ENCODE assay signal across 11 mouse cellular contexts in the genomic region with DNA sequence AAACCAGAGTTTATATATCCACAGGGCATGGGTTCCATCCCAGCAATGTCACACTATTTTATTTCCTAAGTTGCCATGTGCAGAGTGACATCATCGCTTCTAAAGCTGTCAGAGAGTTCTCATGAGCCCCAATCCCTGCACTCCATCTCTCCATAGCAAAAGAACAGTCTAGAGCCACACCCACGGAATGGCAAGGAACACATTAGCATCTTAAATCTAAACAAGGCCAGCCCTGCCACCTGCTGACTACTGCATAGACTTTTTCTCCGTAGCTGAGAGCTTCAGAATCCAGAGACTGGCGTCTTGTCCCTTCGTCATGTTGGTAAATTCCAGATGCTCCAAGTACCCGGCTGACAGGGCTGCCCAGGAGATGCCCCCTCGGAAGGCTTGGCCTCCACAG.
A peak's percentile ranks its signal among the peaks of the same experiment; 100 is the strongest.
DNase-seq lines count a peak whose midpoint lies in the region; ATAC-seq and TF ChIP-seq lines count a peak whose summit lies in the region.
"Had no signal": no experiment of that assay in that cellular context is flagged by ENCODE, and none has a peak within 500 bp of the region (broad histone marks: within the 10 kb centered on the region; RNA-seq: fewer than 3 reads in every experiment).

No protein-coding gene starts in this region.

- H3K4me1 ChIP-seq in kidney, postnatal 0 days (replicated peaks; ENCODE audit: insufficient read depth, low read length), result no peaks in the 10 kb centered on the region

- WGBS in kidney, postnatal 0 days, result 65% methylated on average over 7 of the region's 7 CpGs

- peak; percentile 56 for TF ChIP-seq CTCF in kidney, postnatal 0 days (IDR thresholded peaks at IDR 0.05; ENCODE audit: low read depth)

- no peaks in the 10 kb centered on the region for H3K27me3 ChIP-seq in kidney, postnatal 0 days (ENCODE audit: insufficient read depth, low read length)

- no peak overlapping the region for H3K27ac ChIP-seq in kidney, postnatal 0 days

- peak; percentile 53 for DNase-seq in cerebellum, adult 9-11 months
- no peak for DNase-seq in cerebellum, adult 11-12 months
- DNase-seq in kidney, postnatal 0 days (ENCODE audit: low spot score), result no peak
- no peak for DNase-seq in kidney, adult 18-20 months
- DNase-seq in layer of hippocampus, adult 8-10 months (ENCODE audit: low spot score in 2 of 2), result peak; percentile 12 to 29
- DNase-seq in right cerebral cortex, postnatal 14 days, result peak; percentile 40
- DNase-seq in heart, adult 9 months (ENCODE audit: low spot score in 2 of 2), result no peak
- no peak for DNase-seq in urinary bladder, postnatal 25 days (ENCODE audit: low spot score)
- DNase-seq: heart, adult 11 months; thymus, postnatal 36 days had no signal

- no peak for ATAC-seq in kidney, postnatal 0 days (replicated peaks; ENCODE audit: low FRiP score, low read depth)
- ATAC-seq: intestine, embryonic 16.5 days had no signal

- H3K4me2 ChIP-seq in kidney, postnatal 0 days (ENCODE audit: low read length), result no peak overlapping the region

- no peaks in the 10 kb centered on the region for H3K9me3 ChIP-seq in kidney, postnatal 0 days (replicated peaks; ENCODE audit: low read length)

- no peak overlapping the region for H3K9ac ChIP-seq in kidney, postnatal 0 days (ENCODE audit: low read depth, low read length)

- H3K4me3 ChIP-seq in kidney, postnatal 0 days (replicated peaks; ENCODE audit: low read depth, low read length), result no peak overlapping the region

- H3K36me3 ChIP-seq in kidney, postnatal 0 days (ENCODE audit: insufficient read depth, low read length), result peaks cover 48% of the 10 kb centered on the region

Comparison
In these comparisons a context has a peak if more than half of its experiments do, and no peak if none do; other contexts are left out.
1. DNase-seq: peak in cerebellum, adult 9-11 months (single experiment), layer of hippocampus, adult 8-10 months (2 of 2) and right cerebral cortex, postnatal 14 days (single experiment); none in cerebellum, adult 11-12 months (single experiment), kidney, postnatal 0 days (single experiment), kidney, adult 18-20 months (single experiment), heart, adult 9 months (0 of 2) and urinary bladder, postnatal 25 days (single experiment).